Mouse (Mus musculus) layer of hippocampus, adult 9-11 months (tissue): ENCODE results near the gene Ccdc34.
"Not testable (repeated sequence)": the region's sequence is repeated elsewhere in the genome, so short reads cannot be mapped to it uniquely, and the experiment has no call there.

Experiments used
- DNase-seq: peaks from one replicate; pipeline ENCODE4 v3.0.0; 2022

The Ccdc34 gene

GRCm38 (mm10) chr2:110085701-110086143, 68.1 kb downstream of the Ccdc34 start:
- no peak for DNase-seq

GRCm38 (mm10) chr2:110114133-110114532, 96.5 kb downstream of the Ccdc34 start:
- no peak for DNase-seq

- no peak for DNase-seq
Observed at GRCm38 (mm10) chr2:110129396-110129795, 111.8 kb downstream of the Ccdc34 start.

GRCm38 (mm10) chr2:110131573-110131972, 114.0 kb downstream of the Ccdc34 start:
- no peak for DNase-seq

- DNase-seq = no peak
Observed at GRCm38 (mm10) chr2:110133356-110134115, 115.9 kb downstream of the Ccdc34 start.

- DNase-seq = peak; percentile 67
Observed at GRCm38 (mm10) chr2:110134765-110135594, 117.4 kb downstream of the Ccdc34 start.

- DNase-seq = no peak
Observed at GRCm38 (mm10) chr2:110137291-110137690, 119.7 kb downstream of the Ccdc34 start.

GRCm38 (mm10) chr2:110138096-110138495, 120.5 kb downstream of the Ccdc34 start:
- no peak for DNase-seq

GRCm38 (mm10) chr2:110147980-110148379, 130.4 kb downstream of the Ccdc34 start:
- DNase-seq = not testable (repeated sequence)

GRCm38 (mm10) chr2:110149246-110149645, 131.6 kb downstream of the Ccdc34 start:
- no peak for DNase-seq

GRCm38 (mm10) chr2:110156321-110156720, 138.7 kb downstream of the Ccdc34 start:
- no peak for DNase-seq

- DNase-seq = no peak
Observed at GRCm38 (mm10) chr2:110165003-110165402, 147.4 kb downstream of the Ccdc34 start.

GRCm38 (mm10) chr2:110167694-110168093, 150.1 kb downstream of the Ccdc34 start:
- no peak for DNase-seq

- no peak for DNase-seq
Observed at GRCm38 (mm10) chr2:110168361-110168760, 150.7 kb downstream of the Ccdc34 start.

- DNase-seq = no peak
Observed at GRCm38 (mm10) chr2:110172456-110172855, 154.8 kb downstream of the Ccdc34 start.

- peak; percentile 26 for DNase-seq
Observed at GRCm38 (mm10) chr2:110173818-110174247, 156.2 kb downstream of the Ccdc34 start.

GRCm38 (mm10) chr2:110176761-110177400, 159.3 kb downstream of the Ccdc34 start:
- no peak for DNase-seq

GRCm38 (mm10) chr2:110177406-110177805, 159.8 kb downstream of the Ccdc34 start:
- DNase-seq = no peak

- DNase-seq = no peak
Observed at GRCm38 (mm10) chr2:110177879-110178278, 160.3 kb downstream of the Ccdc34 start.

- DNase-seq = peak; percentile 14
Observed at GRCm38 (mm10) chr2:110179669-110180315, 162.2 kb downstream of the Ccdc34 start.

- no peak for DNase-seq
Observed at GRCm38 (mm10) chr2:110180316-110180670, 162.7 kb downstream of the Ccdc34 start.

- DNase-seq = no peak
Observed at GRCm38 (mm10) chr2:110181666-110182065, 164.0 kb downstream of the Ccdc34 start.

- no peak for DNase-seq
Observed at GRCm38 (mm10) chr2:110182248-110182647, 164.6 kb downstream of the Ccdc34 start.
